Mouse (Mus musculus): ENCODE results near the gene Sh3pxd2a. TPM values are rescaled to one million over a fixed set of nuclear protein-coding genes. Genes with fewer than 3 reads are reported as not detected.

Sh3pxd2a gene
- polyA plus RNA-seq, 1 experiment: 13.4 TPM

DNA sequence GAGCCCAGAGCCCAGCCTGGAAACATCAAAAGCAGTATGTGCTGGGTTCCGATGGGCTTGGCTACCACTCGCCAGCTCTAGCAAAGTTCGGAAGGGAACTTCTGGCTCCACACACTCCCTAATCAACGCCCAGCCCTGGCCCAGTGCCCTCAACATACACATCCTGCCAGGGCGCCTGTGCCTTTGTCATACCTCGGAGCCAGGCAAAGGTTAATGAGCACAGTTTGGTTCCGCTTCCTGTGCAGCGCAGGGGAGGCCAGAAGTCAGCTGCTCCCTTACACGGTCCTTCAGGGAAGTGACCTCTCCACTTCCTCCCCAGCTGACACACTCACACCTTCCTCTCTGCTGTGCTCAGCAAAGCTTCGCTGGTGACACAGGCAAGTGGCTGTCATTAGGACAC, 31.9 kb downstream of the Sh3pxd2a start:
- Histone ChIP-seq H3K4me1 (ENCODE audit: control insufficient read depth, insufficient read depth, low read length) (no peaks in the 10 kb centered on the region), H3K27ac (ENCODE audit: insufficient read depth, low read length) (no peak overlapping the region), H3K4me3 (ENCODE audit: insufficient read depth, low read length) (no peak overlapping the region)
- TF ChIP-seq POLR2A (IDR thresholded peaks at IDR 0.05; ENCODE audit: extremely low read depth, insufficient read depth, low read length): no peak
- no peak for TF ChIP-seq CTCF (IDR thresholded peaks at IDR 0.05; ENCODE audit: extremely low read depth, insufficient read depth, low read length)

DNA sequence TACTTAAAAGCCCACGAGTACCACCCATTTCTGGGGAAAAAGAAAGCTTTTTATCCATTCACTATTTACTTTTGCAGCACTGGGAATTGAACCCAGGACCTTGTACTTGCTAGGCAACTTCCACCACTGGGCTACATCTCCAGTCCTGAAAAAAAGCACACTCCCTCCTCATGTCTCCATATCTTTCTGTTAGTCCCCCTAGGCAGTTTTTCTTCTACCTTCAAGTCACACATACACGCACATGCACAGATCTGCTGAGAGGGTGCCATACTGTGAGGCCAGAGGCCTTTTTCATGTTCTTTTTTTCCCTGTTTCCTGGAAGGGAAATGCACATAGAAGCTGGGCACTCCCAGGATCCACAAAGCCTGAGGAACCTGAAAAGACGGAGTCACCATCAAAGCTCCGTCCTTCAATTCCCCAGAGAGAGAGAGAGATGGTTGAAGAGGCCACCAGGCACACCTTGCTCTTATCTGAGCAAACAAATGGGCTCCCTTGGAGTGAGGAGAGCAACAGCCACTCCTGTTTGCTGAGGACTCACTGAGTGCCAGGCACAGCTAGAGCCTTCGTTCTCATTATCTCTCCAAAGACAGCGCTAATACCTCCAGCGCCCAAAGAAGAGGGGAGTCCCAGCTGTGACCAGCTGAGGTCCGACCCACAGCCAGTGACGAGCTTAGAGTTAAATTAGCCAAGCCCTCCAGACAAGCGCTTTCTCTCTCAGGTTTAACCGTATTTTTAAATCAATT, 32.8 kb downstream of the Sh3pxd2a start:
- Histone ChIP-seq H3K4me1 (ENCODE audit: control insufficient read depth, insufficient read depth, low read length) (no peaks in the 10 kb centered on the region), H3K27ac (ENCODE audit: insufficient read depth, low read length) (no peak overlapping the region), H3K4me3 (ENCODE audit: insufficient read depth, low read length) (no peak overlapping the region)
- no peak for TF ChIP-seq CTCF (IDR thresholded peaks at IDR 0.05; ENCODE audit: extremely low read depth, insufficient read depth, low read length)
- TF ChIP-seq POLR2A (IDR thresholded peaks at IDR 0.05; ENCODE audit: extremely low read depth, insufficient read depth, low read length): no peak

DNA sequence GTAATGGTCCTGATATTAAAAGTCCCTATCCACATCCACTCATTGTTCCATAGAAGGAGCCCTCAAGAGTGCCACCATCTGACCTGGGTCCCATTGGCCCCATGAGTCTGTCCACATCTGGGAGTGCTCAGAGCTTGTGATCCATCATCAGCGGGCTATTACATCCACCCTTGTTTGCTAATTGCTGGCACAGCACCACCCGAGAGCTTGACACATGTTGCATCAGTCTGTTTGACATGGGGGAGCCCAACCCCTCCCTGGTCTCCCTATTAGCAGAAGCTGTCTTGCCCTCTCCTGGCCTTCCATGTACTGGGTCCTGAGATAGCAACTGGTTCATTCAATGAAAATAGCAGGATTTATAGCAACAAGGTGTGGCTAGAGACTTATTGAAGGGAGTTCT, 34.0 kb downstream of the Sh3pxd2a start:
- Histone ChIP-seq H3K4me3 (ENCODE audit: insufficient read depth, low read length) (no peak overlapping the region), H3K4me1 (ENCODE audit: control insufficient read depth, insufficient read depth, low read length) (no peaks in the 10 kb centered on the region), H3K27ac (ENCODE audit: insufficient read depth, low read length) (no peak overlapping the region)
- TF ChIP-seq CTCF (IDR thresholded peaks at IDR 0.05; ENCODE audit: extremely low read depth, insufficient read depth, low read length) (no peak), POLR2A (IDR thresholded peaks at IDR 0.05; ENCODE audit: extremely low read depth, insufficient read depth, low read length) (no peak)

DNA sequence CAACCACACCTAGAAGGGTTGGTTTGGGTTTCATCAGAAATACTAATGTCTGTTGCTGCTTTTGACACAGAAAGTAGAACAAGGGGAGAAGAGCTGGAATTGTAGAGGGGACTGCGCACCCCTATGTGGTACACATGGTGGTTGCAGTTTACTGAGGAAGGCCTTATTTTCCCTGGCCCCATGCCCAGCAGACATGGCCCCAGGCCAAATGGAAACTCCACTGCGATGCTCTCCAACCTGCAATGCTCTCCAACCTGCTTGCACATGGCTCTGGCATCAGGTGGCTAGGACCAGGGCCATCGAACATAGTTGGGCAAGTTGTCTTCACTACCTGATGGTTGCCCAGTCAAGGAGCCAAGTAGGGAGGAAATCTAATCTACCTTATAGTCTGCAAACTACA, 35.0 kb downstream of the Sh3pxd2a start:
- Histone ChIP-seq H3K4me3 (ENCODE audit: insufficient read depth, low read length) (no peak overlapping the region), H3K4me1 (ENCODE audit: control insufficient read depth, insufficient read depth, low read length) (no peaks in the 10 kb centered on the region), H3K27ac (ENCODE audit: insufficient read depth, low read length) (no peak overlapping the region)
- TF ChIP-seq POLR2A (IDR thresholded peaks at IDR 0.05; ENCODE audit: extremely low read depth, insufficient read depth, low read length): no peak
- TF ChIP-seq CTCF (IDR thresholded peaks at IDR 0.05; ENCODE audit: extremely low read depth, insufficient read depth, low read length): no peak

DNA sequence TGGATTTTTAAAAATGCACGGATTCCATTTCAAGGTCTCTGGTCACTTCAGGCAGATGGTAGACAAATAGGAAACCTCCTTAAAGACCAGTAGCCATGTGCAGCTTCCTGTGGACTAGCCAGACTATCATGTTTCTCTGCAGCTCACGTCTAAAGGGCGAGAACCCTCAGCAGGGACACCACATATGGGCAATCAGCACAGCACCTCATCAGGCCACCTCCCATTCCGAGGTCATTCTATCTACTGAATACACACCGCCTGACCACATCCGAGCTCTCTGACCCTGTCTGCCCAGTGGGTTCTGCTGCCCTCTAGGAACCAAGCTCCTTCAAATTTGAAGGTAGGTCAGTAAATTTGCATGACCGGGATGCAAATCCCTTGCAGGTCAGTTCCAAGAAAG, 35.4 kb downstream of the Sh3pxd2a start:
- no peak for TF ChIP-seq CTCF (IDR thresholded peaks at IDR 0.05; ENCODE audit: extremely low read depth, insufficient read depth, low read length)
- TF ChIP-seq POLR2A (IDR thresholded peaks at IDR 0.05; ENCODE audit: extremely low read depth, insufficient read depth, low read length): no peak
- no peak overlapping the region for H3K27ac ChIP-seq (ENCODE audit: insufficient read depth, low read length)
- no peaks in the 10 kb centered on the region for H3K4me1 ChIP-seq (ENCODE audit: control insufficient read depth, insufficient read depth, low read length)
- no peak overlapping the region for H3K4me3 ChIP-seq (ENCODE audit: insufficient read depth, low read length)

DNA sequence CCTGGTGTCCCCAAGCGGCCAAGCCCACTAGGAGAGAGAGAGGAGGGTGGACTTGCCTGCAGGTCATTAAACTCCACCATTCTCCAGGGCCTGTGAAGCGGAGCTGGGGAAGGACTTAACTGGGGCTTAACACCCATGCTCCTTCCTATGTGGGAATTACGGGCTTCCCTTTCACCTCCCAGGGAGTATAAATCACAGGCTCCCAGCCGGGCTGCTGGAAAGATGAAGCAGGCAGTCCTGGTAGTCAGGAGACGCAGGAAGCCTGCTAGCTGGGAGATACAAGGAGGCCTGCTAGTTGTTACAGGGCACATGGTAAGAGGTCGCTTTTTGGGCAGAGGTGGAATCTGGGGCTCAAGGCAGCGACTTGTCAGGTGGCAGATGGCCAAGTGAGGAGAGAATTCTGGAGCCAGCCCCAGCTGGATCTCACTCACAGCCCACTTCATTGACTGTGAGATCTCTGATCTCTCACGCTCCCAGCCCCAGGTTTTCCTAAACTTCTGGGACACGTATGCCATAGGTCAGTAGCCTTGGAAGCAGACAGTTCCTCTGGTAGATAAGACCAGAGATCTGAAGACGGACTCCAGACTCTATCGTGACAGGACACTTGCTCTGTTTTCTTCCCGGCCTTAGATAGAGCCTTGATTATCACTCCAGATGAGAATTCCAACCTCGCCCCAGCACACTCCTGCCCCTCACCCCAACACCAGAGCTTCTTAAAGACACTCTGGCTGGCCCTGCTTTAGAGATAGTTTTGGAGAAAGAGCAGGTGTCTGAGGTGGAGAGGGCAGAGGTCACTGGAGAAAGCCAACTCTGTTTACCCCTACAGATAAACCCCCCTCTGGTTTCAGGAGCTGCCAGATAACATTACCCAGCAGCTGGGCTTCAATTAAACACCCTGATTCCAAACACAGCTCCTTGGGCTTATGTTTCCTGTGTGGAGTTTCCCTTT, 36.1 kb downstream of the Sh3pxd2a start:
- no peak overlapping the region for H3K4me3 ChIP-seq (ENCODE audit: insufficient read depth, low read length)
- TF ChIP-seq CTCF (IDR thresholded peaks at IDR 0.05; ENCODE audit: extremely low read depth, insufficient read depth, low read length) (no peak), POLR2A (IDR thresholded peaks at IDR 0.05; ENCODE audit: extremely low read depth, insufficient read depth, low read length) (no peak)
- no peak overlapping the region for H3K27ac ChIP-seq (ENCODE audit: insufficient read depth, low read length)
- H3K4me1 ChIP-seq (ENCODE audit: control insufficient read depth, insufficient read depth, low read length): no peaks in the 10 kb centered on the region

DNA sequence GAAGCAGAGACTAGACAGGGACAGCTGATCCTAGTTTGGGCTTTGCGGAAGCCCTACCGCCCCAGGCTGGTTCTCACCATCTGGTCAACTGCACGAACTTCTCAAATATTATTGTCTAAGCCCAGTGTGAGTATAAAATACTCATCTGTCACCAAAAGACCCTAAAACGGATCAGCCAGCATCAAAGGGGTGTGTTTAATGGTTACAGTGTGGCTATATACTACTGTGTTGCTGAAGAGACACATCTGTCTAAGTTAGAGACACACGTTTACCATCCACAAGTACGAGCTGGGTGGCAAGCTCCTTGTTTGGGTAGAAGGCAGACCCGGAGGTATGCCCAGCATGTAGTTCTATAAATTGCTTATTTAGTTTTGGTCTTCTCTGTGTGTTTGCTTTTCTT, 40.6 kb downstream of the Sh3pxd2a start:
- no peak for TF ChIP-seq POLR2A (IDR thresholded peaks at IDR 0.05; ENCODE audit: extremely low read depth, insufficient read depth, low read length)
- no peak for TF ChIP-seq CTCF (IDR thresholded peaks at IDR 0.05; ENCODE audit: extremely low read depth, insufficient read depth, low read length)
- H3K4me1 ChIP-seq (ENCODE audit: control insufficient read depth, insufficient read depth, low read length): no peaks in the 10 kb centered on the region
- no peak overlapping the region for H3K27ac ChIP-seq (ENCODE audit: insufficient read depth, low read length)
- no peak overlapping the region for H3K4me3 ChIP-seq (ENCODE audit: insufficient read depth, low read length)

DNA sequence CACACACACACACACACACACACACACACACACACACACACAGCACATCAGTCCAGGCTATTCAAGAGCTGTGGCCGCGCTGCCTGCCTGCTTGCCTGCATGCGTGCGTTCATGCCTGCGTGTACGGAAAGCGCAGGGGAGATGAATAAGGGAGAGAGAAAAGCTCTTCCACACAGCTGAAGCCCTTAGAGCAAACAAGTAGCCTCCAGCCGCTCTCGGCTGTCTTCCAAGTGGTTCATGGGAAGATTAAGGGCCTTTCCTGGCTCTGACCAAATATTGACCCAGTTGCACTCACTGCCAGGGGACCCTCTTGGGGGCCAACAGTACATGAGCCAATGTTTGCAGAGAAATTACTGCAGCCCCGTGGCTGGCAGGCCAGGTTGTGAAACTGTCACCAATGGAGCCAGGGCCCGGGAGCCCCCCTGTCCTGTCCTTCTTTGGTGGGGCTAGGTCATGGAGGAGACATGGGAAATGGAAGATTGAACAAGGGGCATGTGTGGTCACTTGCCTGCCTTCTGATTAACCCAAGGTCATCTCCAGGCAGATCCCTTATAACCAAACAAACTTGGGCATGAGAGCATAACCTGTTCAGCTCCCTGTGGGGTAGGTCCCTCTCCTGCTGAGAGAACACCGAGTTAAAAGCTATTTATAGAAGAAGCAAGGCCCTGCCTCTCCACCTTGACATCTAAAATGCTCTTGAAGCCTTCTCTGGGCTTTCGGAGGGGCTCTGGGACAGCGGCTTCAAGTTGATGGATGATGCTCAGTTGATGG, 42.9 kb downstream of the Sh3pxd2a start:
- no peaks in the 10 kb centered on the region for H3K4me1 ChIP-seq (ENCODE audit: control insufficient read depth, insufficient read depth, low read length)
- no peak overlapping the region for H3K4me3 ChIP-seq (ENCODE audit: insufficient read depth, low read length)
- no peak overlapping the region for H3K27ac ChIP-seq (ENCODE audit: insufficient read depth, low read length)
- no peak for TF ChIP-seq POLR2A (IDR thresholded peaks at IDR 0.05; ENCODE audit: extremely low read depth, insufficient read depth, low read length)
- TF ChIP-seq CTCF (IDR thresholded peaks at IDR 0.05; ENCODE audit: extremely low read depth, insufficient read depth, low read length): no peak

DNA sequence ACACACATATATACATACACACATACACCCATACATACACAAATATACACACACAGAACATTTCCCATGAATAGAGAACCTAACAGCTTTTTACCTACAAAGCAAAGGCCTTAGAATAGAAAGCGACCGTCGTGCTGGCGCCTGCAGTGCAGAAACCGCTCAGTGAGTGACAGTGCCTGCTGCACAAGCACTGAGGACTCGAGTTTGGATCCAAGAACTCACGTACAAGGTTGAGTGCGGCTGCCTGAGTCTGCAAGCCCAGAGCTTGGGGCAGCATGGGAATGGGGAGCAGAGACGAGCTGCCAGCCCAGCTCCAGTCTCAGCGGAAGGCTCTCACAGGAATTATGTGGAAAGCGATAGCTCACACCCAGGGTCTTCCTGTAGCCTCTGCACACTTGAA, 43.7 kb downstream of the Sh3pxd2a start:
- H3K4me1 ChIP-seq (ENCODE audit: control insufficient read depth, insufficient read depth, low read length): no peaks in the 10 kb centered on the region
- no peak overlapping the region for H3K4me3 ChIP-seq (ENCODE audit: insufficient read depth, low read length)
- no peak for TF ChIP-seq CTCF (IDR thresholded peaks at IDR 0.05; ENCODE audit: extremely low read depth, insufficient read depth, low read length)
- TF ChIP-seq POLR2A (IDR thresholded peaks at IDR 0.05; ENCODE audit: extremely low read depth, insufficient read depth, low read length): no peak
- no peak overlapping the region for H3K27ac ChIP-seq (ENCODE audit: insufficient read depth, low read length)

All from cortical plate, adult 2 months (tissue).